Mouse (Mus musculus) naive thymus-derived CD4-positive, alpha-beta T cell, adult 2 months (primary cell): ENCODE data around the gene Diaph2.
A peak's percentile ranks its signal among the peaks of the same experiment; 100 is the strongest.
"Not testable (repeated sequence)": the region's sequence is repeated elsewhere in the genome, so short reads cannot be mapped to it uniquely, and the experiment has no call there.

ENCODE experiments used
- DNase-seq: peaks from one replicate; pipeline ENCODE4 v3.0.0-alpha.2; 2011; ENCODE audit warnings: low read depth

Diaph2 gene

DNA sequence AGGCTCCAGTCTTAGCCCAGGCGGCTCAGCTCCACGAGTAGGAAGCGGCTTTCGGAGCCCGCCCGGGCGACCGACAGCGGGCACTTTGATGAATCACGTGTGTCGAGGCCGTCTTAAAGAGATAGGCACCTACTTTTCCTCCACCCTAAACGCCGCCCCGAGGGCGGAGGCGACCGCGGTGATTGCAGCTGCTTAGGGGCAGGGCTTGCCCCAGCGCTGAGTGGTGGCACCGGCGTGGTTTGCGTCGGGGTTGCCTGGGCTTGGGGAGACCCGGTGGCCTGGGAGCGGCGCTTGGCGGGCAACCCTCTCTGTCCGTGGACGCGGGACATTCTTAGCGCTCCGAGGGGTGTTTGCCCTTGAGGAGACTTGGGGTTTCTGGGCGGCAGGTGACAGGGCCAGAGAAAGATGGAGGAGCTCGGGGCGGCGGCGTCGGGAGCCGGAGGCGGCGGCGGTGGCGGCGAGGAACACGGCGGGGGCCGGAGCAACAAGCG, at the start of gene Diaph2:
Gene Diaph2, plus strand, starts transcription at position 172 of the 491 bp plus-strand sequence.
- DNase-seq, result peak; percentile 89

DNA sequence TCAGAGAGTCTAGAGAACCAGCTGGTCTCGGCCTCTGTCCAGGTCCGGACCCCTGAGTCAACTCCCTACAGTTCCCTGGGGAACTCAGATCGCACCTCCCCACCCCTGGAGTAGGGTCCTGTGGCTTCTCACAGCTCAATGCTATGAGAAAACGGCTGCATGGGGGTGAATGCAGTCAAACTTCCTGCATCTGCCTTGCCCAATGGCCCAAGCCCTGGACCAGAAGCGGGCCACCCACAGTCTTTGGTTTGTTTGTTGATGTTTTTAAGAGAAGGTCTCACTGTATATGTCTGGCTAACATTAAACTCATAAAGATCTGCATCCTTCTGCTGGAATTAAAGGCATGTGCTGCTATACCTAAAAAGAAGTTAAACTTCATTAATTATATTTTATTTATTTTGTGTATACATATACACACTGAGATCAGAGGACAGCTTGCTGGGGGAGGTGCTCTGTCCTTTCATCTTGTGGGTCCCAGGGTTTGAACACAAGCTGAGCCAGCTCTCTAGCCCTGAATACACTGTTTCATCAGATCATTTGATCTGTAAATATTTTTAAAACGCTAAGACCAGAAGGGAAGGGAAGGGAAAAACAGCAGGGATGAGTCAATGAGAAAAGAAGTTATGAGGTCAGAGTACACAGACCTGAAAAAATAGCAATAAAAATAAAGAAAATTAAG, 47.8 kb upstream of the Diaph2 start:
- DNase-seq, result no peak

DNA sequence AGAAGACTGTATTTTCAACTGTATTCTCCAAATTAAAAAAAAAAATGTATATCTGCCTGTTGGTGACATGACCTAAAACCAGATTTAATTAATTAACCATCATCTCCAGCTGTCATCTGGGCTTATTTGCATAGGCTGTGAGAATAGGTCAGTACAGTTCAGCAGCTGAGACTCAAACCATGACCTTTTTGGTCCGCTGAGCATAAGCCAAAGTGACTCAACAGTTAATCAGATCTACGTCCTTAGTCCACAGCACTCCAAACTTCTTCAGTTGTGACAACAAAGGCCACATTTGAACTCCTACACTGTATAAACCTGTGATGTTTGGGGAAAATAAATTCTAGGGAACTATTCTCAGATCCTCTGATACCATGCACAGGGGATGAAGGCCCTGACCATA, 39.9 kb upstream of the Diaph2 start:
- DNase-seq, result no peak

DNA sequence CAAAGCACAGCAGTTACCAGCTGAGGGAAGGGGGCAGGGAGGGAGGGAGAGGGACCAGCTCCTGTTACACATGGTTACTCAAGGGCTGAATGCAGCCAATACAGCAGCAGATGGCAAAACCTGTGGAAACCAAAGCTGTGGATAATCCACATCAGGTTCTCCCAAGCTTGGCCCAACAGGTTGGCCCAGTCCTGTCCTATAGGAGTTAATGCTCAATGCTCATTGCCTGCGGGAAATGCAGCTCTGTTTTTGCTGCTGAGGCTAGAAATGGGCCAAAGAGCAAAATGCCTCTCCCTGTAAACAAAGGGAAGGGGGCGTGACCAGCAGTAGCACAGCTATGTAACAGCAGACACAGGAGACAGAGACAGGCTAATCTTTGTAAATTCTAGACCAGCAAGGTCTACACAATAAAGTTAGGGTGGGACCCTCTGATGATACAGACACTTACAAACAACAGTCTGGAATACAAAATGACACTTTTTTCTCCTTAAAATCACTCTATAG, 20.8 kb upstream of the Diaph2 start:
- no peak for DNase-seq

DNA sequence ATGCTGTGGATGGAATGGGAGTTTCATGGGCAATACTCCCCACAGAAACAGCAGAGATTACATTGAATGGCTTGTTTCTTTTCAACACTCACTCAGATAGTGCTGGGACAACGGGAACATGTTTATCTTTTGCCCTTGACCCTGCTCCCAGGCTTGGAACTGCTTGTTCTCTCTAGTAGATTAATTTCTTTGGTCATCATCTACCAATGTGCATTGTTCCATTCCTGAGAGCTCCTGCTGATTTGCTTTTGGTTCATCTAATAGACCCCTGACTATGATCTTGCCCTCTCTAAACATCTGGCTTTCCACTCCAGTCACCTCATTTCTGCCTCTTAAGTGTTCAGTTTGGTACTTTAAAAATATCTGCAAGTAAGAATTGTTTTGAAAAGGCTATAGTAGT, 13.0 kb upstream of the Diaph2 start:
- no peak for DNase-seq

DNA sequence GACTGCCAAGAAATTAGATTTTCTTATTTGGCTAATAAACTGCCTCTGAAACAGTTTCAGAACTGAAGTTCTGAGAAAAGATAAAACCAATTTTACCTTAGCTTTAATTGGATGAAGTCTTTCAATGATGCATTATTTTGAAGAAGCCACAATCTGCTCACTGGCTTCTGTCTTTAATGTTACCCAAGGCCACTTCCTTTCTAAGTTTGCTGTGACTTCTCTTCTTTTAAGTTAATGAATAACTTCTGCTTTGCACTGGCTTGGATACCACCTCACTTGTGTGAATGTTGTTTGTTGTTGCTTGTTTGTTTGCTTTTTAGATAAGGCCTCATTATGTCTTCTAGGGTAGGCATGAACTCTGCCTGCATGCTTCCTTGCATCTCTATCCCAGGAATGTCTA, 10.3 kb upstream of the Diaph2 start:
- no peak for DNase-seq

DNA sequence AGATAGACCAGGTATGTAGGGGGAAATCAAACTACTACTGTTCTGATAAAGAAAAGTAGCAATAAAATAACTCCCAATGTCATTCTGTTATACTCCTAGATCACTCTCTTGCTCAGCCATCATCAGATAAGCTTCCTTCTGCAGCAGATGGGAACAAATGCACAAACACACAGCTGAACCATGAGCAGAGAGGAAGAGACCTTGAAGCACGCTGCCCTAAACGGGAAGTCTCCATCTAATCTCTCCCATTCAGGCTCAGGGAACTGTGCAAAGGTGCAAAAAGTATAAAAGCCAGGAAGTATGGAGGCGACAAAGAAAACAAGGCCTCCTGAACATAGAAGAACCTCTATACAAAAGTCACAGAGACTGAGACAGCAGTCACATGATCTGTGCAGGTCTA, 6.6 kb upstream of the Diaph2 start:
- no peak for DNase-seq

DNA sequence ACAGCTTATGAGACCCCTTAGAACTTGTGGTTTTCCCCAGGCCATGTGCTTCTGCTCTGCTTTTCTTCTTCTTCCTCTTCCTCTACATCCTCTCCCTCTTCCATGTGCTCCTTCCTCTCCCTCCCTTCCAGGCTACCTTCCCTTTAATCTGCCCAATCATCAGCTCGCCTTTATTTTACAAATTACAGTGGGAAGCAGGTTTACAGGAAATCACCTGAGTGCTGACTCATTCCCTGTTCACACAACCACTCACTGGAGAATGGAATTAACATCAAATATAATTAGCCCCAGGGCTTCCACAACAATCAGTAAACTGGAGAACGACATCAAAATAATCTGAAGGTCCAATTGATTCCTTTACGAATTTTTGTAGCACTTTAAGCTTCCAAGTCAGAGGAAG, 3.6 kb upstream of the Diaph2 start:
- DNase-seq, result no peak

DNA sequence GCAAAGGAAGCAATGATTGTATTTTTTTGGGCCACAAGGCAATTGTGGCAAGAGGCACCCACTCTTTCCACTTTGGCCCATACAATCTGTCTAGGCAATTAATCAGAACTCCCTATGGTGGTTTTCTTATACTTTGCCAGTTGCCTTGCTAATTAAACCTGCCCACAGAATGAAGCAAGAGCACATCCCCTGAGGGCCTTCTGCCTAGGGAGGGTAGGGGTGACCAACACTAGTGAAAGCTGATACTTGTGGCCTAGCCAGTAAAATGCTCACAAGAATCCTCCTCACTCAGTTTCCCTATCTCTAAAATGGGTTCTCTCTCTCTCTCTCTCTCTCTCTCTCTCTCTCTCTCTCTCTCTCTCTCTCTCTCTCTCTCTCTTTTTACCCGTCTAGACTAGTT, 440 bp upstream of the Diaph2 start:
- no peak for DNase-seq

DNA sequence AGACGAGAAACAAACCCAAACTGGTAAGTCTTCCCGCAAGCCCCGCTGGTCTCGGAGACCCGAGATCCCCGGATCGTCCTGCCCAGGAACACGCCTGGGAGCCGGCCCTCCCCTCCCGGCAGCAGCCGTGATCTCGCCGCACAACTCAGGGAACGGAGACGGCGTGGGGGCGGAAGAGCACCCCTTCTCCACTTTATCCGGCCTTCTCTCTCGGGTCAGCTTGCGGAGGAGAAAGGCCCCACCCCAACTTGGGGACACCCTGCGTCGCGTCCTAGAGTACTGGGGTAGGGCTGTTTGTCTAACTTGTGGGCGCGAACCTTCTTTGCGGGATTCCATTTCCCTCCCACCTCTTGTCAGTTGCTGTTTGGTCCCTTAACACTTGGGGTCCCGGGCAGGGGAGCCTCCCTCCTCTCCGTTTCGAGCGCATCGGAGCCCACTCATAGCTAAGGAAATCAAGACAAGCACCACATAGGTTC, 590 bp downstream of the Diaph2 start:
- DNase-seq, result no peak

DNA sequence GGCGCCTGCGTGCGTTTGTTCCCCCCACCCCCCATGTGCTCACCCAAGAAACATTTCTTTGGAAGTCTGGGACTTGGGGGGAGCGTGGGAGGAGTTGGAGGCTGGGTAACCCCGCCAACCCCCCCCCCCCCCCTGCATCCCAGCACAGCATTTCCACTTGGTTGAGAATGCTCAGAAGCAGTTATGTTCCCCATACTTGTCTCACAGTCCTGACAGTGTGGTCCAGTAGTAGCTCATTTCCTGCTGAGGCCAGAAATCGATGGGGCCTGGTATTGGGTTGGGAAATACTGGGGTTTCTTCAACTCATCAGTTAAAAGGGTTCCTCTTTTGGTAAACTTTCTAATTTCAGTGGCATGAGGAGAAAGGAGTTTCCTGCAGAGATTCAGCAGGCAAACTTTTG, 1.1 kb downstream of the Diaph2 start:
- DNase-seq, result peak; percentile 7

DNA sequence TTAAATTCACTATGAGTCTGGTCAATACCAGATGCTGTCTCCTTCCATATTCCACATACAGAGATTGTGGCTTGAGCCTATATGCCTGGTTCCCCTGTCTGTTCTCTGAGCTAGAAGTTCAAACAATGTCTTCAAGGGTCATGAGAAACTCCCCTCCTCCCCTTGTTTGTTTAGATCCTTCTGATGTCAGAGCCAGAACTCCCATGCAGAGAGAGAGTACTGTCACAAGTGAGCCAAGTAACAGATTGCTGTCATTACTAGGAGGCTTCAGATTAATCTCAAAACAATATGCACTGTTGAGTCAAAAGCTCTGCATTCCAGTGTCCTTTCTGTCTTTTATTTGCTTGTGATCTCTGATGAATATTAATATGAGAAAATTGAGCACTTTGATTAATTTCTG, 7.1 kb downstream of the Diaph2 start:
- no peak for DNase-seq

DNA sequence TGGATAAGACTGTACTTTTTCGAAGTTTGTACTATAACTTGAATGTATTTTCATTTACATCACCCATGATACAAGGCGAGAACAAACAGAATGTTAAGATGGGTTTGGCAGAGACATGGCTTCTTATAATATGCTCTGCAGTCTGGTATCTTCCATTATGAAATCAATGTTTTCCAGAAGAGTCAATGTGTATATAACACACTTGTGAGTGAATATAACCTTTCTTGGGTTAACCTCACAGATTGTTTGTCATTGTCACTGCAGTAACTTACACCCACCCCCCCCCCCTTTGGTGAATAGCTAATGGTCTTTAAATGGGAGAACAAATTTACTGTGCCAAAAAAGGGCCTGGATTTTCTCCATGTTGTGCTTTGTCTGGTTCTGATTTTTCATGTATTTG, 13.1 kb downstream of the Diaph2 start:
- no peak for DNase-seq

DNA sequence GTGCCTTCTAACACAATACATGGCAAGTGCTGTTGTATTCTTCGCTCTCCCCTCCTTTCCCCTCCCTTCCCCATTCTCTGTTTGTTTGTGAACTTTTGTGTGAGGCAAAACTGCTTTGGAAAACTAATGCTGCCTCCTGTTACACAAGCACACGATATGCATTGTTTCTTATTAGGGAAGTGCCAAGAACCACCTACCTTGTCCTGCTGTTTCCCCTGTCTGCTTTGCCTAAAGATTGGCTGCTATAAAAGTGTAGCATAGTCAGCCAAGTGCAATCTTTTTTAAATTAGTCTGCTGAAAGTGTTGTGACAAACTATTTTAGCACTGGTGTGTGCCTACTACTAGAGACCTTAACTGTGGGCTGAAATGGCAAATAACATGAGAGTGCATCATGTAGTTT, 15.8 kb downstream of the Diaph2 start:
- no peak for DNase-seq

DNA sequence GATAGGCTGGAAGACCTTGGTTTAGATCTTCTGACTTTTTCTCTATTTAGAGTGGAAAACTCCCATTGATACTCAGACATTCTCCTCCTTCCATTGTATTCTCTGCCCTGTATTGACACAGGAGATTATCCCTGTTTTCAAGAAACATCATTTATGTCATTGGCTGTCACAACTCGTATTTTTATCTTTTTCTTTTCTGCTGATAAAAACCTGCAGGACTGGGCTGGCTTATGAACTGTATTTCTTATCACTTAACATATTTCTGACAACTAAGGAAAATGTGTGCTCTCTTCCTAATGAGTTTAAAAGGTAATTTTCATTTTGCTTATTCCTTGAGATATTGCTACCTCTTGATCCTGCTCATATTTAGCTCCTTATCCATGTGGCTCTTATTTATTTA, 17.3 kb downstream of the Diaph2 start:
- DNase-seq, result no peak

DNA sequence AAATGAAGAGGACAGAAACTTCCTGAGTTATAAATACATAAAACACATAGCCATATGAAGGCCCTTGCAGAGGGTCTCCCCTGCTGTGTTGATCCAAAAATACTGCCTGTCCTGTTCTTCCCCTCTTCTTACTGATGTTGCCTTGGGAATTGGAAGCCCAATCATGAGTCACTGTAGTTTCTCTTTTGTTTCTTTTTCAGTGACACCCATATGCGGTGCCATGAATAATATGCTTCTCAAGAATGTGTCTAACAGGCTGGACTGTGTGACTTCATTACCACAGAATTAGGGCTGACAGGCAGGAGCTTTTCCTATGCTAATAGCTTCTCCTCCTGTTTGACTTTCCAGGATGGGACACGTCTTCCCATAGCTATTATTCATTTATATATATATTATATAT, 21.1 kb downstream of the Diaph2 start:
- no peak for DNase-seq

DNA sequence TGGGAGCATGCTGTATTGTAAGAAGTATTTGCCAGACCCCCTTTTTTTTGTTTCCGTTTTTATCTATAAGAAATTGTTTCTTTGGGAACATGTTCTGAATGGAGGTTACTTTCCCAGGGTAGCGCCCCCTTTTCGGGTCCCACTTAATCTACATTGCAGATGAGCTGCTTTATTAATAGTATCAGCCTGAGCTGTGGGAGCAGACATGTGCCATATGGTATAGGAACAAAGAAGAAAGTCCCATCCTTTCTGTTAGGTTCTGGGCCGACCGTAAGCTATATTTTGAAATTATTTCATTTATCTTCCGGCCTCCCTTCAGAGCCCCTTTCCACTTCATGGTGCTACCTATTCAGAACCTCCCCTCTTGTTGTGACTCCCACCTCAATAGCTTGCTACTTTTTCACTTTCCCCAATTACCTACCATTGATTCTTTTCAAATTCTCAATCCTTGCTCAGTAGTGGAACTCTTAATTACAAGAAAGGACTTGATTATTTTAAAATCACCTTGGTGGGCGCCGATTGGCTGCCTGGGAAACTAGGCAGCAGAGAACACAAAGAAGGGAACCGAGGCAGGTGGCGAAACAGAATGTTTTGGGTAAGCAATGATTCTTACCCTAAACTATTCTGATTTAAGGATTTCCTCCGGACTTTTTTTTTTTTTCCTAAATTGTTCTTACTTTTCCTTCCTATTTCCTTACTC, 24.2 kb downstream of the Diaph2 start:
- no peak for DNase-seq

DNA sequence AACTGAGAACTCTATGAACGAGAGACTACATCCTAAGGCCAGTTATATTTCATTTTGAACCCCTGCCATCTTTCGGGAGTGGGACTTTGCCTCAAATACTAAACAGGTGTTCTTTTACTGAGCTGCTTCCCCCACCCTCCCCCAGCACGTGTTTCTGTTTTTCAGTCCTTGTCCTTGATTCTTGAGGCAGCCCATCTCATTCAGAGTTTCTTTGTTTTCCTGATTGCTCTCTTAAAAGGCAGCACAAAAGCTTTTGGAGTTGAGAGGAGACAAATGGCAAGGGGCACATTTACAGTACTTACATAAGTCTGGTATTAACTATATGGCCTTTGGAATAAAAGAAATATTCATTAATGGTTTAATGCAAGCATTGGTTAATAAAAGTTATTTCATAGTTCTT, 24.9 kb downstream of the Diaph2 start:
- no peak for DNase-seq

DNA sequence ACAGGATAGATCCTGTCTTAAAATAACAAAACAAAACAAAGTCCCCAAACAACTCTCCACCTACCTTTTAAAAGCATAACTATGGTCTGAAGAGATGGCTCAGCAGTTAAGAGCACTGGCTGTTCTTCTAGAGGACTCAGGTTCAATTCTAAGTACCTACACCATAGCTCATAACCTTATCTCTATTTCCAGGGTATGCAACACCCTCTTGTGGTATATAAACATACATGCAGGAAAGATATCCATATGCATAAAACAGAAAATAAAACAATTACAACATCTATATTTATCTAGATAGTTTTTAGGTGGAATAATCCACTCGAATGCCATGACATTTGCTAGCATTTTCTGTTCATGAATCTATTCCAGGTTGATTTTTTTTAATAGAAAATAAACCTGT, 27.2 kb downstream of the Diaph2 start:
- DNase-seq, result peak; percentile 11

DNA sequence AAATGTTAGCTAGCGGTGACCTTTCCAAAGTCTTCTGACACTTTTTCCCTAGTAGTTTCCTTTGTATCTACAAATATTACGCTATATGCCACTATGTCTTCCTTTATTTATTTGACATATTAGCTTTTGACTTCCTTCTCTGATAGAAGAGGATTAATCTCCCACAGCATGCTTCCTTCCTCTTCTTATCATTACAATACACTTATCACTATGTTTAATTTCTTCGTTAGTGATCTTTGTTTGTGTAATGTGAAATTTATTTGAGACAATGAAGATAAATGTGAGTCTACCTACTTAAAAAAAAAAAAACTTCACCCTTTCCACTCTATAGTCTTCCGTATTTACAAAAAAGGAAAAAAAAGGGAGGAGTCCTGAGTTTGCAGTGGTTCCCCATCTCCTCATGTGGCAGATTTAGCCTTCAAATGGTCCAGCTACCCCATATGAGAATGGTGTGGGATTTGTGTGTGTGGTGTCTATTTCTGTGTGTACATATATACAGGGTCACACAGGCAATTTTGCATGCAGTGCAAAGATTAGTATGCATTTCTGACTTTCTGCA, 27.9 kb downstream of the Diaph2 start:
- no peak for DNase-seq

DNA sequence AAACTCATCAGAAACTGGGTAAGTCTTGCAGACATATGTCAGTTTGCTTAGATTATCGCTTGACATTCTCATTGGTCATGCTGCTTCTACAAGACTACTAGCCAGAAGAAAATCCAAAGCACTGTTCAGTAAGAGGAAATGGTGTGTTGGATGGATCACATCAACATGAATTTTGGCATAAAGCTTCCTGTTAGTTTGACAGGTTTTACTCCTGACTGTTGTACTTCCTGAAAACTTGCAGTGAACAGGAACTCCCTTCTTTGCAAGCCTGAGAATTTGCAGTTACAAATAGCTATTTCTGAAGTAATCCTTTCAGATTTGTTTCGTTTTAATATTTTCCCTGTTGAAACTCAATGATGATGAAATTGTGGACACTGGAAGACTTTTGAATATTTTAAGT, 32.3 kb downstream of the Diaph2 start:
- DNase-seq, result no peak

DNA sequence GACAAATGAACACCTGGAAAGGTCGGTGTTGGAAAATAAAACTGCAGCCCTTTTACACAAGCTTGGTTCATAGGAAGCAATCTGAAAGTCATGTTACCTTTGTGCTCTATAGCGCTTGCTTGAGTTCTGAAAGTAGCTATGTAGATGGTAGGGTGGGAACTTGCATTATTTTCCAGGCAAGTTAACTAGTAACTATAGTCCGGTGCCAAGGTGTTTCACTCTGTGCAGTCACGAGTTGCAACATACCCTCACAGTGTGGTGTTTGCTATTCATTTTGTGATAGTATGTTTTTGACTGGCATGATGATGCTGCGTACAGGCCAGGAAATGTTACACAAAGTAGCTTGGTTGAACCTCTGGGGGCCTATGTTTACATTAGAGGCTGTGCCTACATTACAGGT, 34.5 kb downstream of the Diaph2 start:
- no peak for DNase-seq

DNA sequence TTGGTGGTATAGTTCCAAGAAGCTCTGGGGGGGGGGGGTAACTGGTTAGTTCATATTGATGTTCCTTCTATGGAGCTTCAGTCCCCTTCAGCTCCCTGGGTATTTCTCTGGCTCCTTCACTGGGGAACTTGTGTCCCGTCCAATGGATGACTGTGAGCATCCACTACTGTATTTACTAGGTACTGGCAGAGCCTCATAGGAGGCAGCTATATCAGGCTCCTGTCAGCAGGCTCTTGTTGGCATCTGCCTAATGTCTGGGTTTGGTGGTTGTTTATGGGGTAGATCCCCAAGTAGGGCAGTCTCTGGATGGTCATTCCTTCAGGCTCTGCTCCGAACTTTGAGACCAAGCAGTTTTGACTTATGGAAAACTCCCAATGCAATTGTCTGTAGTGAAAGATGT, 50.4 kb downstream of the Diaph2 start:
- DNase-seq, result not testable (repeated sequence)
